Mouse (Mus musculus) lung, adult 2 months (tissue): Measurements from ENCODE around the gene Golph3.
A peak's percentile ranks its signal among the peaks of the same experiment; 100 is the strongest.

ENCODE experiments used
- CTCF ChIP-seq: fragments of 200-500 bp; IDR thresholded peaks from 2 replicates; pipeline ENCODE4 v1.5.1; 2011; ENCODE audit warnings: mild to moderate bottlenecking, low read length, control low read depth; ENCODE audit not compliant: insufficient read depth
- POLR2A ChIP-seq: fragments of 200-500 bp; IDR thresholded peaks from 2 replicates; pipeline ENCODE4 v1.6.1; 2011; ENCODE audit warnings: low read depth, mild to moderate bottlenecking, control low read depth, low read length, borderline replicate concordance; ENCODE audit errors: extremely low read depth

GRCm38 (mm10) chr15:12380548-12380947 lies 59.3 kb downstream of the Golph3 start:
- TF ChIP-seq CTCF (peak; percentile 75), POLR2A (no peak)
